In the genomic region with DNA sequence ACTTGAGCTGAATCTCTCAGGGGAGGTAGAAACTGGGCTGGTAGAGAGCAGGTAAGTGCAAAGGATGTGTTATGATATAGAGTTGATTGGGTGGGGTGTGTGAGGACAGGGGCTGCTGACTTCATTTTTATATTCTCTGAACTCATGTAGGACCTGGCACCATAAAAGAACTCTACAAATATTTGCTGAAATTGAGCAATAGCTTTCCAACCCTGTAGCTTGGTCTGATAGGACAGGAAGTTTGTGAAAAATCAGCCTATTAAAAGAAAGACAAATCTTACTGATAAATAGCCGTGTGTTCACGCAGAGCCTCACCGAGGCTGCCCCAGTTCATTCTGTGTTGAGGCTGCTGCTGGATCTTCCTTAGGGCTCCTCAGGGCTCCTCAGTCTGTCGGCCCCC, we compare ENCODE assay signal across 23 mouse cellular contexts. TPM values are rescaled to one million over a fixed set of nuclear protein-coding genes. Genes with fewer than 3 reads are reported as not detected.
"Had no signal": no experiment of that assay in that cellular context is flagged by ENCODE, and none has a peak within 500 bp of the region (broad histone marks: within the 10 kb centered on the region; RNA-seq: fewer than 3 reads in every experiment).

No protein-coding gene starts in this region.

- H3K9ac ChIP-seq: liver, embryonic 13.5 days; liver, embryonic 15.5 days; lung, embryonic 15.5 days; midbrain, embryonic 12.5 days; neural tube, embryonic 13.5 days; neural tube, embryonic 15.5 days had no signal

- H3K27ac ChIP-seq: liver, embryonic 13.5 days; liver, embryonic 15.5 days; lung, embryonic 15.5 days; midbrain, embryonic 10.5 days; midbrain, embryonic 12.5 days; neural tube, embryonic 13.5 days; neural tube, embryonic 15.5 days had no signal

- H3K4me3 ChIP-seq: liver, embryonic 13.5 days; liver, embryonic 15.5 days; lung, embryonic 15.5 days; midbrain, embryonic 10.5 days; midbrain, embryonic 12.5 days; myocyte; neural tube, embryonic 13.5 days; neural tube, embryonic 15.5 days had no signal

- H3K36me3 ChIP-seq: liver, embryonic 13.5 days; liver, embryonic 15.5 days; lung, embryonic 15.5 days; midbrain, embryonic 10.5 days; midbrain, embryonic 12.5 days; neural tube, embryonic 13.5 days; neural tube, embryonic 15.5 days had no signal

- H3K4me2 ChIP-seq: liver, embryonic 13.5 days; liver, embryonic 15.5 days; lung, embryonic 15.5 days; midbrain, embryonic 12.5 days; neural tube, embryonic 13.5 days; neural tube, embryonic 15.5 days had no signal

- DNase-seq: liver, embryonic 13.5 days; lung, adult 18-20 months; lung, postnatal 10 days; lung, postnatal 4 days; midbrain, embryonic 14.5 days; retina, postnatal 1 day; right cerebral cortex, adult 18-20 months; right cerebral cortex, postnatal 25 days; right cerebral cortex, postnatal 4 days; spleen, adult 18-20 months; thymus, adult 18-20 months; thymus, postnatal 36 days had no signal

- ATAC-seq: midbrain, embryonic 16.5 days had no signal

- H3K9me3 ChIP-seq: liver, embryonic 13.5 days; liver, embryonic 15.5 days; lung, embryonic 15.5 days; midbrain, embryonic 10.5 days; midbrain, embryonic 12.5 days; neural tube, embryonic 13.5 days; neural tube, embryonic 15.5 days had no signal

- H3K4me1 ChIP-seq: lung, embryonic 15.5 days; midbrain, embryonic 12.5 days; neural tube, embryonic 13.5 days; neural tube, embryonic 15.5 days had no signal

RNA-seq across cellular contexts. Expression of gene Cxcl17, which starts 7.3 kb away (rescaled TPM):
- polyA plus RNA-seq: liver, embryonic 13.5 days; liver, embryonic 15.5 days; neural tube, embryonic 11.5 days; small intestine, adult 2 months had no signal

RNA-seq across cellular contexts. Expression of gene Cnfn, which starts 50.4 kb away (rescaled TPM):
- polyA plus RNA-seq: midbrain, embryonic 10.5 days; midbrain, embryonic 12.5 days; midbrain, embryonic 14.5 days; midbrain, embryonic 16.5 days; myocyte; neural tube, embryonic 11.5 days; neural tube, embryonic 13.5 days; stomach, embryonic 14.5 days had no signal

RNA-seq across cellular contexts. Expression of gene Ceacam1, which starts 57.5 kb away (rescaled TPM):
- polyA plus RNA-seq: myocyte had no signal
